Mouse (Mus musculus) brain, embryonic 18.5 days (tissue): ENCODE measurements at regions not wholly inside any gene's neighbourhood (a gene's known extent, or its start where the extent isn't known, plus 50 kb on each side); places are given as distances from the start of the nearest gene placed in this dataset.

Experiments used
- DNase-seq: peaks from one replicate; pipeline ENCODE4 v3.0.0-alpha.2; 2012; ENCODE audit warnings: low read depth, low spot score

DNA sequence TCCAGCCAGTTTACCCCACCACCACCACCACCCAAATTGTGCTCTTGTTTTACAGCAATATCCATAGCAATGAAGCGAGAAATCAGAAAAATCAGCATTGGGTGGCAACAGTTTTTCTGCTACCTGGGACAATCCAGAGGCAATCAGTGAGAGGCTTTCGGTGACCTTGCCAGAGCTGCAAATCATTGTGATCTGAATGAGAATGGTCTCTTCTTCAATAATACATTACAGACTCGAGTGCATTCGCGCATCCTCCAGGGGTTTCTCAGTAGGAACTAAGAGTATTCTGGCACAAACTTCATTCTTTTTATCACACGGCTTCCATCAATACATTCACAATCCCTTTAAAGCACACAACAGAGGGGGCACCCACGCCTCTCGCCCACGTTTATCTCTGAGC, 91.2 kb downstream of the Srek1 start:
- DNase-seq = no peak

GRCm38 (mm10) chr13:103680740-103681139, 93.7 kb downstream of the Srek1 start:
- DNase-seq = no peak

GRCm38 (mm10) chr13:103680052-103680451, 94.4 kb downstream of the Srek1 start:
- DNase-seq = no peak

DNA sequence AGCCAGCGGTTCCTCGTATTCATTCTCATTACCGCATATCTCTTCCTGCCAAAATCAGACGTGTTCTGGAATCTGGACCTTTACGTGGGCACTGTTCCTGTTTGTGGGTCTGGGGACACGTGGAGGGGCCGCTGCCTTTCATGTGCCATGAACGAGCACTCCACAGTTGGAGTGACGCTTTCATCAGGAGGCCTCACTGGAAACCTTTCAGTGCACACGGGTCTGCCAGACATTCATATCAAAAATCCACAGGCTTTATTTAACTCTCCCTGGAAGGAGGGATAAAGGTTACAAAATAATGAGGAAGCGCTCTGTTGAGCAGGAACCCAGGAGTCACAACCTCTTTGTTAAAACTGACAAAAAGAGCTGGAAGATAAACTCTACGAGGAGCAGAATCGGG, 97.6 kb downstream of the Srek1 start:
- DNase-seq = peak; percentile 8

DNA sequence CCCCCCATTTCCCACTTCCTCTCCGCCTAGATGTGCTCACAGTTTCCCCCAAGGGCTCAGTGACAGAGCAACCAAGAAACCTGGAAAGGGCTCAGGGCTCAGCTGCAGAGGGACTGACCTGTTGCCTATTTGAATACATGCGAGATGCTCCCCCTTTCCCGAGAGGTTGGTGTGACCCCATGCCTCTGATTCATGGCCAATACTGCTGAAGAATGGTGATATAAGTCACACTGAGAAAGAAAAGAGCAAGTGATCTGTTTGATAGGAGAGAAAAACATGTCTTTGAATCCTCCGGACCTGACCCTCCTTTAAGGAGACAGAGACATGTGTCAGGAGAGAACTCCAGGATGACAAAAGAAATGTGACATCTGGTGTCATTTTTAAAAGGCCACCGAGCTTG, 98.2 kb downstream of the Srek1 start:
- no peak for DNase-seq

- no peak for DNase-seq
These were observed 103.8 kb downstream of the Srek1 start for GRCm38 (mm10) chr13:103670611-103671010.

DNA sequence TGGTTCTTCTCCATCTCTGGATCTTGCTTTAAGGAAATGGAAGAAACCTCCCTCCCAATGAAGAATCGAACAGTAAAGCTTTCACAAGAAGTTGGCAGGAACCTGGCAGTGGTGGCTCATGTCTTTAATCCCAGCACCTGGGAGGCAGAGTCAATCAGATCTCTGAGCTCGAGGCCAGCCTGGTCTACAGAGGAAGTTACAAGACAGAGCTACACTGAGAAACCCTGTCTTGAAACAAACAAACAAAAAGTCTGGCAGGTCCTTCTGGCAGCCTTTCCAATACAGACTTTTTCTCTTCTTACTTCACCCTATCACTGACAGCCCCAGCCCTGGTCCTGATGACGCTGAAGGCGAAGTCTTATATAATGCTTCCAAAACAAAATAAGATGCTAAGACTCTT, 104.6 kb downstream of the Srek1 start:
- no peak for DNase-seq

DNA sequence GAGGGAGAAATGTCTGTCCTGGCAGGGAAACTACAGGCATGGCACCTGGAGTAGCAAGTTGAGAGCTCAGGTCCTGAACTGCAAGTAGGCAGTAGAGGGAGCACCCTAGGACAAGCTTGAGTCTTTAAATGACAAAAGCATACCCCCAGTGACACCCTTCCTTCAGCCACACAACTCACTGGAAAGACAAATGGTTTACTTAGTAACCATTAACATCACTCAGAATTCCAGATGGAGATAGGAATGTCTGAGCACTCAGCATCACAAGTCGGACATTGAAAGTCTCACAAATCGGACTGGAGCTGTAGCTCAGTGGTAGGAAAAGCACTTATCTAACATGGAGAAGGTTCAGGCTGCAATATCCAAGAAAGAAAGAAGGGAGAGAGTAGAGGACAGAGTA, 106.7 kb downstream of the Srek1 start:
- no peak for DNase-seq

- no peak for DNase-seq
These were observed 114.0 kb downstream of the Srek1 start for GRCm38 (mm10) chr13:103660248-103660996.

- no peak for DNase-seq
These were observed 118.4 kb downstream of the Srek1 start for GRCm38 (mm10) chr13:103655966-103656365.

DNA sequence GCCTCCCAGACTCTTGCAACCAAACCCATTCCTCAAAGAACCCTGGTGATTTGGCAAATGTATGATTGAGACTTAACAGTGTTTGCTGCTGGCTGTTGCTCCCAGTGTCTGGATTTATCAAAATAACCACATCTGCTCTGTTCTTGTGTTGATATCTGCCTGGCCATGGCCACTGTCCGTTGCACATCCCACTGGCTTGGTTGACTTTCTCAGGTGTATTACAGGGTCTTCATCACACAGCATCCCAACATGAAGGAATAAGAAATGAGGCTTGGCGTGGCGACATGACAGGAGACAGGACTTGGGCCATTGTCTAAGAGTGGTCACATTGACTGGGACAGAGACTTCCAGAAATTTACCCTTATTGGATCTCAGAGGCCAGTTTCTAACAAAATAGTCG, 121.2 kb downstream of the Srek1 start:
- no peak for DNase-seq

- DNase-seq = peak; percentile 12
These were observed 125.0 kb downstream of the Srek1 start for GRCm38 (mm10) chr13:103649383-103649782.

GRCm38 (mm10) chr13:103648016-103648415, 126.4 kb downstream of the Srek1 start:
- DNase-seq = no peak

DNA sequence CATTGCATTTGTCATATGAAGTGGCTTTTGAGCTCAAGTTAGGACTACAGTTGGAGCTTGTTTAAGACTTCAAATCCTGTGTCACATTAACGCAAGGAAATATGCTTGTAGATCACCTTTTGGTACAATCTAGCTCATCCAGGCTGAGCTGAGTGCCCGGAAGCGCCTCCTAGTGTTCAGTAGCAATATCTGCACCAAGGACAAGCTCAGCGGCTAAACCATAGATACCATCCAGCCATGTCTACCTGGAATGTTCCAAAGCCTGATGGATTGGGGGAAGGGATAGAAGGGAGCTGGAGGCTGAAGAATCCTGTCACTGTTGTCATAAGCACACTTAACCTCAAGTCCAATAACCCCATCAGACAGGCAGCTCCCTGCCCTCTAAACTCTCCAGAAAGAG, 128.4 kb downstream of the Srek1 start:
- DNase-seq = no peak

GRCm38 (mm10) chr13:103643993-103644722, 130.2 kb downstream of the Srek1 start:
- DNase-seq = peak; percentile 47

- no peak for DNase-seq
These were observed 130.9 kb downstream of the Srek1 start for GRCm38 (mm10) chr13:103643486-103643885.

- DNase-seq = no peak
These were observed 131.6 kb downstream of the Srek1 start for GRCm38 (mm10) chr13:103642542-103643375.

DNA sequence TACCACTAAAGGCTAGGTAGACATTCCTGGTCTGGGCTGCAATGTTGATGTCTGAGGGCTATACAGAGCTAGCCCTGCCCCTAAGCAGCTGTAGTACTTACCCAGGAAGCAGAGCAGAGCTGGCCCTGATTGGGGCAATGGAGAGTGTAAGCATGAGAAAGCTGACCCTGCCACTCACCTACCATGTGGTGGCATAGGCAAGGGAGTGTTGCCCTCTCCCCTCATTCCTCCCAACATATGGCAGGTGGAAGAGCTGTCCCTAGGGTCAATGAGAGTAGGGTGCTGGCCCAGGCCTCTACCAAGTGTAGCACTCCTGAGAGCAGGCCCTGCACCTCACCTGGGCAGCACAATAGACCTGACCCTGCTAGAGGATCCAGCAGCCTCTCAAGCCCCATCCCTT, 136.4 kb downstream of the Srek1 start:
- no peak for DNase-seq

- no peak for DNase-seq
These were observed 137.0 kb downstream of the Srek1 start for GRCm38 (mm10) chr13:103637414-103637813.

DNA sequence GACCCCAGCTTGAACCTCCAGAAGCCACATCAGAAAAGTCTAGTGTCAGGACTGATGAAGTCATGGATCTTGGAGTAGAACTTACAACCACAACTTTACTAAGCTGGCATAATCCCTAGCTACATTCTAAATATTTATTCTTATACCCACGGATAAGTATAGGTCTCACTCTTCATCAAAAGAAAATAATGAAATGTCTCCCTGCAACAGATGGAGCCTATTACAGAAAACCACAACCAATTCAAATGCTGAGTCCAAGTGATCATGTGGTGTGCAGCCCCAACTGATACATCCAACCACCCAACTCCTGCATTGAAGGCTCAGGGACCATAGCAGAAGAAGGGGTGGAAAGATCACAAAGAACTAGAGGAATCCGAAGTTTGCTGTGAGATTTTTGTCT, 137.8 kb downstream of the Srek1 start:
- DNase-seq = no peak

DNA sequence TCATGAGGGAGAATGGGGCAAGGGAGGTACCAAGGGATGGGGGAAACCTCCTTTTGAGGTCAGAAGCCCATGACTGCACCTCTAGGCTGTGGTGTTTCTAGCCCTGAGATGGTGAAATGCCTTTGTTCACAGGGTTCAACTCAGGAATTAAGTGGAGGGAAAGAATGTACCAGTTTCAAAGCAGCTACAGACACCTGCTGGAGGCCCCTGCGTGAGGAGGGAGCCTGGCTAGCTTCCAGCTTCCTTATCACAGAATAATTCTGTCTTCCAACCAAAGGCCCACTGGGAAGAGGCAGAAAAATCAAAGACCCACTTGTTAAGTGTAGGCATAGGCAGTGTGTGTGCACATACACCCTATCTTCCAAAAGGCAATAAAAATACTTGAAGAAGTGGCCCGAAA, 150.6 kb downstream of the Srek1 start:
- no peak for DNase-seq

- DNase-seq = no peak
These were observed 151.1 kb downstream of the Srek1 start for GRCm38 (mm10) chr13:103623319-103623718.
